Mouse (Mus musculus): ENCODE data around the gene Mgat4e. TPM values are rescaled to one million over a fixed set of nuclear protein-coding genes. Genes with fewer than 3 reads are reported as not detected.

Mgat4e gene
- total and polyA plus RNA-seq, 3 experiments: not detected

- peak overlapping the region; percentile 52; the same call in 1 of the 2 replicates for H3K9ac ChIP-seq (ENCODE audit: low read depth, low read length)
- WGBS: 49% methylated on average over 16 of the region's 16 CpGs
- DNase-seq: no peak
Measured at GRCm38 (mm10) chr1:134513876-134514590, 35.4 kb downstream of the Mgat4e start.

DNA sequence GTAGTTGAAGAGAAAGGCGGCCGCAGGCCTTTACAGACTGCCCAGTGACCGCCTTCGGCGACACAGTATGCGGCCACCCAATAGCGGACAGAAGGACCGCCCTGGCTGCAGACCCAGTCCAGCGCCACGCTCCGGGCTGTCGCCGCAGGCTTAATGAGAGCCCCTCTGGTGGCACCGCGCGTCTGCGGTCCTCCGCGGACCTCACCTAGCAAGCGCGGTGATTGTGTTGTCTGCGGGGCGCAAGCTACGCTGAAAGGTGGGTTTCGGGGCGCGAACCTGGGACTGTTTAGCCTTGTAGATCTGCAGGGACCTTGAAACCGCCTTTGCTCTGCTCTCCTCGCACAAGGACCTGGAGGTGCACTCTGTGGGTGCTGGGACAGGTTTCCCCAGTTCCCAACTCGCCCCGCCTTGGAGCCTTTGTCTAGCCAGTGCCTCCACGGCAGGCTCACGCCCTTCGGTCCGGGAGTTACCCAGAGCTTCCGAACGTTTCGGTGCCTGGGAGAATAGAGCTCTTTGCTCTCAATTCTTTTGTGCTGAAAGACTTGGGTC, 36.1 kb downstream of the Mgat4e start:
- no peaks in the 10 kb centered on the region for H3K27me3 ChIP-seq (ENCODE audit: control insufficient read depth, insufficient read depth, low read length)
- no peaks in the 10 kb centered on the region for H3K36me3 ChIP-seq (ENCODE audit: control insufficient read depth, insufficient read depth, low read length)
- TF ChIP-seq POLR2A (IDR thresholded peaks at IDR 0.05; ENCODE audit: insufficient read depth, low read depth, low read length) (no peak), CTCF (IDR thresholded peaks at IDR 0.05) (peak; percentile 19; the same call in 1 of the 2 replicates), EP300 (IDR thresholded peaks at IDR 0.05; ENCODE audit: insufficient read depth, low read depth, low read length) (no peak)
- peaks cover 4% of the 10 kb centered on the region; the same call in 1 of the 2 replicates for H3K4me1 ChIP-seq (ENCODE audit: control insufficient read depth, insufficient read depth, low read length)
- 3% methylated on average over 38 of the region's 38 CpGs for WGBS
- peak overlapping the region; percentile 52 for H3K9ac ChIP-seq (ENCODE audit: low read depth, low read length)
- peak overlapping the region; percentile 49 for H3K4me3 ChIP-seq
- peak; percentile 18 to 40 for DNase-seq
- intact Hi-C loops (cut with DNase I): no loop called here
- H3K79me2 ChIP-seq (replicated peaks; ENCODE audit: control insufficient read depth, insufficient read depth, low read length): no peaks in the 10 kb centered on the region
- no peak overlapping the region for H3K27ac ChIP-seq

More at GRCm38 (mm10) chr1:134513876-134514590, 35.4 kb downstream of the Mgat4e start:
- TF ChIP-seq CTCF (IDR thresholded peaks at IDR 0.05): no peak
- no peak for TF ChIP-seq EP300 (IDR thresholded peaks at IDR 0.05; ENCODE audit: insufficient read depth, low read depth, low read length)
- TF ChIP-seq POLR2A (IDR thresholded peaks at IDR 0.05; ENCODE audit: insufficient read depth, low read depth, low read length): no peak
- H3K79me2 ChIP-seq (replicated peaks; ENCODE audit: control insufficient read depth, insufficient read depth, low read length): no peaks in the 10 kb centered on the region
- H3K36me3 ChIP-seq (ENCODE audit: control insufficient read depth, insufficient read depth, low read length): no peaks in the 10 kb centered on the region
- no peak overlapping the region for H3K27ac ChIP-seq
- intact Hi-C loops (cut with DNase I): no loop called here
- no peaks in the 10 kb centered on the region for H3K27me3 ChIP-seq (ENCODE audit: control insufficient read depth, insufficient read depth, low read length)
- peak overlapping the region; percentile 49 for H3K4me3 ChIP-seq
- H3K4me1 ChIP-seq (ENCODE audit: control insufficient read depth, insufficient read depth, low read length): peaks cover 4% of the 10 kb centered on the region; the same call in 1 of the 2 replicates

- H3K4me1 ChIP-seq (ENCODE audit: control insufficient read depth, insufficient read depth, low read length): peaks cover 4% of the 10 kb centered on the region; the same call in 1 of the 2 replicates
- H3K27ac ChIP-seq: no peak overlapping the region
- no peak for DNase-seq
- TF ChIP-seq CTCF (IDR thresholded peaks at IDR 0.05) (no peak), EP300 (IDR thresholded peaks at IDR 0.05; ENCODE audit: insufficient read depth, low read depth, low read length) (no peak), POLR2A (IDR thresholded peaks at IDR 0.05; ENCODE audit: insufficient read depth, low read depth, low read length) (no peak)
- 73% methylated on average over 6 of the region's 6 CpGs for WGBS
- intact Hi-C loops (cut with DNase I): no loop called here
- no peaks in the 10 kb centered on the region for H3K27me3 ChIP-seq (ENCODE audit: control insufficient read depth, insufficient read depth, low read length)
- no peak overlapping the region for H3K4me3 ChIP-seq
- H3K36me3 ChIP-seq (ENCODE audit: control insufficient read depth, insufficient read depth, low read length): no peaks in the 10 kb centered on the region
- H3K79me2 ChIP-seq (replicated peaks; ENCODE audit: control insufficient read depth, insufficient read depth, low read length): no peaks in the 10 kb centered on the region
- no peak overlapping the region for H3K9ac ChIP-seq (ENCODE audit: low read depth, low read length)
Measured at GRCm38 (mm10) chr1:134512584-134512983, 36.9 kb downstream of the Mgat4e start.

DNA sequence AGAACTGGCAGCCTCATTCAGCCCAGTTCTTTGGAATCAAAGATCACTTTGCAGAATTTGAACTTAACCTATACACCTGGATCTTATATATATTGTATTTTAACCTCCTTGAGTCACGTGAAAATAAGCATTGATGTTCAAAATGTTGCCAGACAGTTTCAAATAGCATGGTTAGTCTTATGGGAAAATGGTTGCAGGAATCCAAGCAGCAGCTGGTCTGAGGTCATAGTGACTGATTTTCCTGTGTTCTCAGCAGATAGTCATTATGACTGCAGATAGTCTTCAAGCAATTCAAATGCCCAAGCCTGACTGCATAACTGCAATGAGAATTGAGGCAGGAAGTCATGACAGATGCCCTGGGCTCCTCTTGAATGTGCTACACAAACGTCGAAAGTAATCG, 37.3 kb downstream of the Mgat4e start:
- WGBS: 44% methylated on average over 4 of the region's 4 CpGs

GRCm38 (mm10) chr1:134510018-134510417, 39.5 kb downstream of the Mgat4e start:
- H3K27ac ChIP-seq: no peak overlapping the region
- H3K36me3 ChIP-seq (ENCODE audit: control insufficient read depth, insufficient read depth, low read length): no peaks in the 10 kb centered on the region
- DNase-seq: no peak
- H3K27me3 ChIP-seq (ENCODE audit: control insufficient read depth, insufficient read depth, low read length): no peaks in the 10 kb centered on the region
- no peak overlapping the region for H3K4me3 ChIP-seq
- no peaks in the 10 kb centered on the region for H3K79me2 ChIP-seq (replicated peaks; ENCODE audit: control insufficient read depth, insufficient read depth, low read length)
- TF ChIP-seq POLR2A (IDR thresholded peaks at IDR 0.05; ENCODE audit: insufficient read depth, low read depth, low read length) (no peak), EP300 (IDR thresholded peaks at IDR 0.05; ENCODE audit: insufficient read depth, low read depth, low read length) (no peak), CTCF (IDR thresholded peaks at IDR 0.05) (no peak)
- peaks cover 2% of the 10 kb centered on the region; the same call in 1 of the 2 replicates for H3K4me1 ChIP-seq (ENCODE audit: control insufficient read depth, insufficient read depth, low read length)
- intact Hi-C loops (cut with DNase I): no loop called here
- H3K9ac ChIP-seq (ENCODE audit: low read depth, low read length): no peak overlapping the region
- WGBS: 63% methylated on average over 7 of the region's 7 CpGs

More for the DNA sequence above, 37.3 kb downstream of the Mgat4e start:
- DNase-seq: no peak
- H3K27me3 ChIP-seq (ENCODE audit: control insufficient read depth, insufficient read depth, low read length): no peaks in the 10 kb centered on the region
- intact Hi-C loops (cut with DNase I): no loop called here
- H3K36me3 ChIP-seq (ENCODE audit: control insufficient read depth, insufficient read depth, low read length): no peaks in the 10 kb centered on the region
- no peak overlapping the region for H3K27ac ChIP-seq
- no peak overlapping the region for H3K4me3 ChIP-seq
- TF ChIP-seq POLR2A (IDR thresholded peaks at IDR 0.05; ENCODE audit: insufficient read depth, low read depth, low read length) (no peak), CTCF (IDR thresholded peaks at IDR 0.05) (no peak), EP300 (IDR thresholded peaks at IDR 0.05; ENCODE audit: insufficient read depth, low read depth, low read length) (no peak)
- H3K79me2 ChIP-seq (replicated peaks; ENCODE audit: control insufficient read depth, insufficient read depth, low read length): no peaks in the 10 kb centered on the region
- peaks cover 4% of the 10 kb centered on the region; the same call in 1 of the 2 replicates for H3K4me1 ChIP-seq (ENCODE audit: control insufficient read depth, insufficient read depth, low read length)
- no peak overlapping the region for H3K9ac ChIP-seq (ENCODE audit: low read depth, low read length)

DNA sequence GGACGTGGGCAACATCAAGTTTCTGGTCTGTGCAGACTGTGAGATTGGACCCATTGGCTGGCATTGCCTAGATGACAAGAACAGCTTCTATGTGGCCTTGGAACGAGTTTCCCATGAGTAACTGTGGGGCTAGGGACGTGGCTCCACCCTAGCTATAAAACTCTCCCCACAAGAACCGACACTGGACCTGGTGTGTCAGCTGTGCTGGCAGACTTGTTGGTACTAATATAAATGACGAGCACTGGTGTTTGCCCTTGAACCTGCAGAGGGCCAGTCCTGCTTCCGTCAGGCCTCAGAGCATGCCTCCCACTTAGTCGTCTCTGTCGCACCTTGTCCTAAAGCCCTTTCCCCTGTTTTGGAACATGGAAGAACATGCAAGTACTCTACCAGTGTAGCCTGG, 43.3 kb downstream of the Mgat4e start:
- H3K4me3 ChIP-seq: no peak overlapping the region
- no peaks in the 10 kb centered on the region for H3K4me1 ChIP-seq (ENCODE audit: control insufficient read depth, insufficient read depth, low read length)
- TF ChIP-seq CTCF (IDR thresholded peaks at IDR 0.05) (no peak), EP300 (IDR thresholded peaks at IDR 0.05; ENCODE audit: insufficient read depth, low read depth, low read length) (no peak)
- 0 out of 2 replicates have a peak, but pooled peaks cover 1% of the 10 kb centered on the region for H3K79me2 ChIP-seq (replicated peaks; ENCODE audit: control insufficient read depth, insufficient read depth, low read length)
- H3K27ac ChIP-seq: no peak overlapping the region
- no peaks in the 10 kb centered on the region for H3K27me3 ChIP-seq (ENCODE audit: control insufficient read depth, insufficient read depth, low read length)
- intact Hi-C loops (cut with DNase I): no loop called here
- DNase-seq: no peak
- WGBS: 95% methylated on average over 8 of the region's 8 CpGs
- no peaks in the 10 kb centered on the region for H3K36me3 ChIP-seq (ENCODE audit: control insufficient read depth, insufficient read depth, low read length)
- no peak overlapping the region for H3K9ac ChIP-seq (ENCODE audit: low read depth, low read length)

All from heart, adult 2 months (tissue).